Mouse (Mus musculus) kidney, embryonic 14.5 days (tissue): Measurements from ENCODE around the gene Xpnpep3. TPM values are rescaled to one million over a fixed set of nuclear protein-coding genes. Genes with fewer than 3 reads are reported as not detected.
"Not testable (repeated sequence)": the region's sequence is repeated elsewhere in the genome, so short reads cannot be mapped to it uniquely, and the experiment has no call there.

Source experiments
- ATAC-seq: fragments of 200-750 bp; cut with Nextera tagmentation; 2 replicates; pipeline ENCODE4 v1.8.0; 2017; ENCODE audit warnings: moderate number of reproducible peaks, mild to moderate bottlenecking, moderate TSS enrichment, moderate library complexity; ENCODE audit not compliant: low FRiP score, low TSS enrichment
- H3K27ac ChIP-seq: fragments of 300-500 bp; sonication (generic); 2 replicates; pipeline ENCODE4 v1.5.1; 2014; ENCODE audit warnings: low read depth, mild to moderate bottlenecking, low read length, moderate library complexity, mixed read lengths
- H3K27me3 ChIP-seq: fragments of 300-500 bp; sonication (generic); 2 replicates; pipeline ENCODE4 v1.6.1; 2014; ENCODE audit warnings: mild to moderate bottlenecking, low read length; ENCODE audit not compliant: control insufficient read depth, insufficient read depth
- H3K36me3 ChIP-seq: fragments of 300-500 bp; sonication (generic); 2 replicates; pipeline ENCODE4 v1.6.1; 2014; ENCODE audit warnings: low read length, mixed read lengths; ENCODE audit not compliant: control insufficient read depth, insufficient read depth
- H3K4me1 ChIP-seq: fragments of 300-500 bp; sonication (generic); 2 replicates; pipeline ENCODE4 v1.6.1; 2014; ENCODE audit warnings: low read length, mixed read lengths; ENCODE audit not compliant: control insufficient read depth, insufficient read depth
- H3K4me2 ChIP-seq: fragments of 300-500 bp; sonication (generic); replicated peaks from 2 replicates; pipeline ENCODE4 v1.6.1; 2014; ENCODE audit warnings: low read depth, mild to moderate bottlenecking, low read length
- H3K4me3 ChIP-seq: fragments of 300-500 bp; sonication (generic); 2 replicates; pipeline ENCODE4 v1.5.1; 2014; ENCODE audit warnings: mild to moderate bottlenecking, low read length
- H3K9ac ChIP-seq: fragments of 300-500 bp; sonication (generic); 2 replicates; pipeline ENCODE4 v1.6.1; 2014; ENCODE audit warnings: low read depth, mild to moderate bottlenecking, low read length, moderate library complexity
- H3K9me3 ChIP-seq: fragments of 300-500 bp; sonication (generic); 2 replicates; pipeline ENCODE4 v1.6.1; 2016; ENCODE audit warnings: low read length; ENCODE audit not compliant: control insufficient read depth
- WGBS: fragments of 180-500 bp; shearing (Covaris S2); extraction: QIAGEN DNeasy Blood & Tissue Kit; methylation state at CpG from one replicate; pipeline ENCODE4 v1.1.7; 2014; 5-methylcytosine and 5-hydroxymethylcytosine counted together
- polyA plus RNA-seq: library from polyadenylated mRNA; unstranded; fragments of >200 nt; fragmentation: Nextera tagmentation; extraction: Ambion mirVana; gene quantifications from 2 replicates; pipeline ENCODE4 v1.2.1, GENCODE M21; 2014

Gene Xpnpep3
- polyA plus RNA-seq, 1 experiment from 2014 or later: 10.0 TPM

GRCm38 (mm10) chr15:81479446-81480213 is 79.7 kb downstream of the Xpnpep3 start:
- ATAC-seq: no peak
- Histone ChIP-seq H3K9ac (no peak overlapping the region), H3K4me1 (peaks cover 5% of the 10 kb centered on the region), H3K4me3 (no peak overlapping the region), H3K27me3 (no peaks in the 10 kb centered on the region), H3K27ac (no peak overlapping the region), H3K4me2 (no peak overlapping the region), H3K9me3 (no peaks in the 10 kb centered on the region), H3K36me3 (peaks cover 9% of the 10 kb centered on the region; the same call in 1 of the 2 replicates)
- WGBS: 46% methylated on average over 21 of the region's 21 CpGs

GRCm38 (mm10) chr15:81480284-81480683 is 80.3 kb downstream of the Xpnpep3 start:
- H3K36me3 ChIP-seq, ATAC-seq, H3K27me3 ChIP-seq, H3K27ac ChIP-seq, H3K4me2 ChIP-seq, H3K9me3 ChIP-seq, H3K9ac ChIP-seq, H3K4me3 ChIP-seq, H3K4me1 ChIP-seq: not testable (repeated sequence)
- WGBS: 64% methylated on average over 3 of the region's 3 CpGs

GRCm38 (mm10) chr15:81480977-81481379 is 81.0 kb downstream of the Xpnpep3 start:
- peak overlapping the region; percentile 15 for H3K4me3 ChIP-seq
- ATAC-seq: peak; percentile 68; the same call in 1 of the 2 replicates
- H3K9ac ChIP-seq: no peak overlapping the region
- WGBS: 13% methylated on average over 13 of the region's 13 CpGs
- no peak overlapping the region for H3K27ac ChIP-seq
- no peaks in the 10 kb centered on the region for H3K27me3 ChIP-seq
- H3K4me2 ChIP-seq: peak overlapping the region; percentile 34
- H3K4me1 ChIP-seq: peaks cover 10% of the 10 kb centered on the region
- no peaks in the 10 kb centered on the region for H3K9me3 ChIP-seq
- no peaks in the 10 kb centered on the region for H3K36me3 ChIP-seq

GRCm38 (mm10) chr15:81482966-81483365 is 83.0 kb downstream of the Xpnpep3 start:
- H3K4me3 ChIP-seq: no peak overlapping the region
- WGBS: 83% methylated on average over 2 of the region's 2 CpGs
- peaks cover 10% of the 10 kb centered on the region for H3K4me1 ChIP-seq
- no peak overlapping the region for H3K4me2 ChIP-seq
- ATAC-seq: no peak
- no peaks in the 10 kb centered on the region for H3K36me3 ChIP-seq
- H3K9ac ChIP-seq: no peak overlapping the region
- H3K9me3 ChIP-seq: no peaks in the 10 kb centered on the region
- no peak overlapping the region for H3K27ac ChIP-seq
- H3K27me3 ChIP-seq: no peaks in the 10 kb centered on the region

- Histone ChIP-seq H3K4me3 (no peak overlapping the region), H3K4me1 (peaks cover 10% of the 10 kb centered on the region), H3K9ac (no peak overlapping the region), H3K9me3 (no peaks in the 10 kb centered on the region), H3K4me2 (no peak overlapping the region), H3K27ac (no peak overlapping the region), H3K27me3 (no peaks in the 10 kb centered on the region), H3K36me3 (no peaks in the 10 kb centered on the region)
- 81% methylated on average over 6 of the region's 6 CpGs for WGBS
- ATAC-seq: 0 out of 2 replicates have a peak, but pooled peaks have one; percentile 33
Observed at GRCm38 (mm10) chr15:81483691-81484090, 83.8 kb downstream of the Xpnpep3 start.

- H3K4me3 ChIP-seq: no peak overlapping the region
- 88% methylated on average over 4 of the region's 4 CpGs for WGBS
- H3K27me3 ChIP-seq: no peaks in the 10 kb centered on the region
- H3K4me2 ChIP-seq: no peak overlapping the region
- no peak for ATAC-seq
- no peaks in the 10 kb centered on the region for H3K9me3 ChIP-seq
- H3K36me3 ChIP-seq: no peaks in the 10 kb centered on the region
- 0 out of 2 replicates have a peak, but pooled peaks cover 5% of the 10 kb centered on the region for H3K4me1 ChIP-seq
- H3K27ac ChIP-seq: no peak overlapping the region
- H3K9ac ChIP-seq: no peak overlapping the region
Observed at GRCm38 (mm10) chr15:81485483-81485882, 85.5 kb downstream of the Xpnpep3 start.

- no peak for ATAC-seq
- Histone ChIP-seq H3K9me3 (no peaks in the 10 kb centered on the region), H3K27me3 (no peaks in the 10 kb centered on the region), H3K4me2 (no peak overlapping the region), H3K4me3 (no peak overlapping the region), H3K36me3 (no peaks in the 10 kb centered on the region), H3K4me1 (no peaks in the 10 kb centered on the region), H3K9ac (no peak overlapping the region), H3K27ac (no peak overlapping the region)
- WGBS: 82% methylated on average over 2 of the region's 2 CpGs
Observed at GRCm38 (mm10) chr15:81503466-81503865, 103.5 kb downstream of the Xpnpep3 start.

GRCm38 (mm10) chr15:81503995-81504394 is 104.1 kb downstream of the Xpnpep3 start:
- Histone ChIP-seq H3K36me3 (no peaks in the 10 kb centered on the region), H3K9ac (no peak overlapping the region), H3K4me2 (no peak overlapping the region), H3K4me3 (no peak overlapping the region), H3K27me3 (no peaks in the 10 kb centered on the region), H3K9me3 (no peaks in the 10 kb centered on the region), H3K27ac (no peak overlapping the region), H3K4me1 (no peaks in the 10 kb centered on the region)
- ATAC-seq: no peak
- WGBS: 92% methylated on average over 2 of the region's 2 CpGs
